ENCODE assay signal across 8 mouse cellular contexts in genomic region chr7:3646641-3647040, GRCm38 (mm10). TPM values are rescaled to one million over a fixed set of nuclear protein-coding genes. Genes with fewer than 3 reads are reported as not detected.
DNase-seq lines count a peak whose midpoint lies in the region; ATAC-seq and TF ChIP-seq lines count a peak whose summit lies in the region.

No protein-coding gene starts in this region.

- H3K9me3 ChIP-seq in ES-Bruce4 (replicated peaks; ENCODE audit: control insufficient read depth, insufficient read depth, low read length, poor library complexity, severe bottlenecking) = no peaks in the 10 kb centered on the region
- no peaks in the 10 kb centered on the region for H3K9me3 ChIP-seq in forebrain, postnatal 0 days (ENCODE audit: low read length)
- no peaks in the 10 kb centered on the region for H3K9me3 ChIP-seq in liver, embryonic 16.5 days (replicated peaks; ENCODE audit: control insufficient read depth, low read length)

- H3K36me3 ChIP-seq in heart, adult 2 months (ENCODE audit: control insufficient read depth, insufficient read depth, low read length) = peaks cover 17% of the 10 kb centered on the region
- H3K36me3 ChIP-seq in ES-Bruce4 (ENCODE audit: control insufficient read depth, insufficient read depth, low read length, poor library complexity, severe bottlenecking) = peaks cover 29% of the 10 kb centered on the region
- H3K36me3 ChIP-seq in forebrain, postnatal 0 days (ENCODE audit: insufficient read depth) = peaks cover 11% of the 10 kb centered on the region; the same call in 1 of the 2 replicates
- peaks cover 18% of the 10 kb centered on the region for H3K36me3 ChIP-seq in liver, embryonic 16.5 days (ENCODE audit: control insufficient read depth, insufficient read depth)

- no peak for DNase-seq in heart, adult 2 months
- DNase-seq in heart, postnatal 10 days = no peak
- DNase-seq in forebrain, postnatal 0 days = no peak
- no peak for DNase-seq in embryo, embryonic 10 days (ENCODE audit: low spot score)
- DNase-seq in layer of hippocampus, adult 9-11 months = no peak

- H3K4me2 ChIP-seq in forebrain, postnatal 0 days (ENCODE audit: low read depth) = peak overlapping the region; percentile 74
- H3K4me2 ChIP-seq in liver, embryonic 16.5 days (ENCODE audit: low read depth, low read length) = peak overlapping the region; percentile 91

- TF ChIP-seq POLR2A in heart, adult 2 months (IDR thresholded peaks at IDR 0.05; ENCODE audit: insufficient read depth, low read depth, low read length) = no peak
- TF ChIP-seq POLR2A in ES-Bruce4 (IDR thresholded peaks at IDR 0.05; ENCODE audit: insufficient read depth, low read length) = no peak

- H3K27me3 ChIP-seq in heart, adult 2 months (ENCODE audit: control insufficient read depth, insufficient read depth, low read length) = no peaks in the 10 kb centered on the region
- no peaks in the 10 kb centered on the region for H3K27me3 ChIP-seq in ES-Bruce4 (ENCODE audit: control insufficient read depth, insufficient read depth, low read length, poor library complexity, severe bottlenecking)
- no peaks in the 10 kb centered on the region for H3K27me3 ChIP-seq in forebrain, postnatal 0 days (ENCODE audit: insufficient read depth, low read length)
- no peaks in the 10 kb centered on the region for H3K27me3 ChIP-seq in liver, embryonic 16.5 days (ENCODE audit: control insufficient read depth, insufficient read depth, low read depth, low read length)

- H3K9ac ChIP-seq in heart, adult 2 months (ENCODE audit: low read depth, low read length) = peak overlapping the region; percentile 14; the same call in 1 of the 2 replicates
- peak overlapping the region; percentile 99 for H3K9ac ChIP-seq in ES-Bruce4 (ENCODE audit: low read depth, poor library complexity, severe bottlenecking)
- H3K9ac ChIP-seq in forebrain, postnatal 0 days = peak overlapping the region; percentile 94
- H3K9ac ChIP-seq in liver, embryonic 16.5 days (ENCODE audit: low read depth, low read length) = peak overlapping the region; percentile 99

- ATAC-seq in forebrain, postnatal 0 days = no peak
- ATAC-seq in liver, embryonic 16.5 days (ENCODE audit: low read depth) = no peak
- no peak for ATAC-seq in monocyte, adult 5-6 weeks (replicated peaks; ENCODE audit: insufficient number of reproducible peaks, low FRiP score, low TSS enrichment, poor library complexity, severe bottlenecking)

- peaks cover 18% of the 10 kb centered on the region for H3K4me1 ChIP-seq in heart, adult 2 months (ENCODE audit: control insufficient read depth, insufficient read depth, low read length)
- no peaks in the 10 kb centered on the region for H3K4me1 ChIP-seq in ES-Bruce4 (ENCODE audit: control insufficient read depth, insufficient read depth, low read length)
- peaks cover 21% of the 10 kb centered on the region for H3K4me1 ChIP-seq in forebrain, postnatal 0 days (ENCODE audit: insufficient read depth)
- H3K4me1 ChIP-seq in liver, embryonic 16.5 days (ENCODE audit: control insufficient read depth, low read depth, low read length) = peaks cover 35% of the 10 kb centered on the region

- intact Hi-C loops in heart, adult 2 months (cut with DNase I) = loop anchor here (5.0 kb wide), 1 partner anchor 46 kb away; the partner anchor contains the start of genes Mboat7 and Tsen34
- intact Hi-C loops in heart, postnatal 10 days (cut with DNase I) = loop anchor here (5.0 to 10.0 kb wide), 2 partner anchors 46 to 498 kb away; partner anchors contain the start of genes Mboat7 and Tsen34

- peaks cover 6% of the 10 kb centered on the region for H3K79me2 ChIP-seq in heart, adult 2 months (replicated peaks; ENCODE audit: control insufficient read depth, insufficient read depth, low read length)

- 53% methylated on average over 4 of the region's 4 CpGs for WGBS in heart, adult 2 months
- whole genome bisulfite sequencing in forebrain, postnatal 0 days = 71% methylated on average over 4 of the region's 4 CpGs
- 50% methylated on average over 4 of the region's 4 CpGs for WGBS in liver, embryonic 16.5 days (ENCODE audit: insufficient replicate concordance)

- TF ChIP-seq EP300 in heart, adult 2 months (IDR thresholded peaks at IDR 0.05; ENCODE audit: insufficient read depth, low read depth, low read length) = no peak
- no peak for TF ChIP-seq EP300 in ES-Bruce4 (IDR thresholded peaks at IDR 0.05; ENCODE audit: insufficient read depth, low read depth, low read length)

- no peak for TF ChIP-seq CTCF in heart, adult 2 months (IDR thresholded peaks at IDR 0.05)
- TF ChIP-seq CTCF in ES-Bruce4 (IDR thresholded peaks at IDR 0.05; ENCODE audit: low read depth, low read length) = no peak
- no peak for TF ChIP-seq CTCF in forebrain, postnatal 0 days (IDR thresholded peaks at IDR 0.05; ENCODE audit: low read depth)

- peak overlapping the region; percentile 79 for H3K4me3 ChIP-seq in heart, adult 2 months
- H3K4me3 ChIP-seq in ES-Bruce4 (ENCODE audit: low read depth, low read length) = peak overlapping the region; percentile 90
- H3K4me3 ChIP-seq in forebrain, postnatal 0 days (ENCODE audit: low read depth, low read length) = peak overlapping the region; percentile 92
- H3K4me3 ChIP-seq in liver, embryonic 16.5 days (ENCODE audit: low read depth, low read length) = peak overlapping the region; percentile 96

- no peak overlapping the region for H3K27ac ChIP-seq in heart, adult 2 months
- H3K27ac ChIP-seq in ES-Bruce4 (ENCODE audit: insufficient read depth, low read length) = no peak overlapping the region
- no peak overlapping the region for H3K27ac ChIP-seq in forebrain, postnatal 0 days (ENCODE audit: low read depth, low read length)
- no peak overlapping the region; the same call in 1 of the 2 replicates for H3K27ac ChIP-seq in liver, embryonic 16.5 days (ENCODE audit: low read length)

RNA-seq across cellular contexts. Expression of gene Cnot3, which starts 1.6 kb away (rescaled TPM):
- total RNA-seq in heart, adult 2 months (2021) = 10 to 100 TPM; 22.1 to 23.1 TPM
- 20.3 and 33.2 TPM in 2 replicates for polyA plus RNA-seq in heart, adult 2 months (2012; rRNA removed)
- 10 to 100 TPM; 36.4 to 40.0 TPM for total RNA-seq in heart, postnatal 10 days (2021)
- polyA plus RNA-seq in ES-Bruce4 (2011; ENCODE audit: insufficient read depth, insufficient read length, low read depth, missing spikeins) = 141 and 161 TPM in 2 replicates
- total RNA-seq in forebrain, postnatal 0 days (2014; rRNA removed) = 13.1 and 19.8 TPM in 2 replicates
- polyA plus RNA-seq in forebrain, postnatal 0 days (2015; fragmentation: Nextera tagmentation; extraction: Ambion mirVana) = 26.7 and 35.4 TPM in 2 replicates
- polyA plus RNA-seq in liver, embryonic 16.5 days (2015; fragmentation: Nextera tagmentation; extraction: Ambion mirVana) = 18.3 and 22.3 TPM in 2 replicates
- total RNA-seq in monocyte, adult 5-6 weeks (2017) = 19.8 to 52.4 TPM (median 24.8 TPM) in 3 replicates

RNA-seq across cellular contexts. Expression of gene Prpf31, which starts 16.9 kb away (rescaled TPM):
- total RNA-seq in heart, adult 2 months (2021) = 10 to 100 TPM; 24.1 to 24.4 TPM
- 21.5 and 30.3 TPM in 2 replicates for polyA plus RNA-seq in heart, adult 2 months (2012; rRNA removed)
- 10 to 100 TPM; 33.1 to 33.4 TPM for total RNA-seq in heart, postnatal 10 days (2021)
- 67.3 and 80.1 TPM in 2 replicates for polyA plus RNA-seq in ES-Bruce4 (2011; ENCODE audit: insufficient read depth, insufficient read length, low read depth, missing spikeins)
- total RNA-seq in forebrain, postnatal 0 days (2014; rRNA removed) = 62.6 and 63.5 TPM in 2 replicates
- 66.3 and 77.8 TPM in 2 replicates for polyA plus RNA-seq in forebrain, postnatal 0 days (2015; fragmentation: Nextera tagmentation; extraction: Ambion mirVana)
- polyA plus RNA-seq in liver, embryonic 16.5 days (2015; fragmentation: Nextera tagmentation; extraction: Ambion mirVana) = 36.9 and 41.4 TPM in 2 replicates
- 50.9 to 63.8 TPM (median 57.8 TPM) in 3 replicates for total RNA-seq in monocyte, adult 5-6 weeks (2017)

RNA-seq across cellular contexts. Expression of gene Tfpt, which starts 16.9 kb away (rescaled TPM):
- 10 to 100 TPM; 16.9 to 21.1 TPM for total RNA-seq in heart, adult 2 months (2021)
- 8.0 and 8.8 TPM in 2 replicates for polyA plus RNA-seq in heart, adult 2 months (2012; rRNA removed)
- total RNA-seq in heart, postnatal 10 days (2021) = 10 to 100 TPM; 20.3 to 29.9 TPM
- 23.6 and 29.9 TPM in 2 replicates for polyA plus RNA-seq in ES-Bruce4 (2011; ENCODE audit: insufficient read depth, insufficient read length, low read depth, missing spikeins)
- total RNA-seq in forebrain, postnatal 0 days (2014; rRNA removed) = 27.1 and 37.5 TPM in 2 replicates
- polyA plus RNA-seq in forebrain, postnatal 0 days (2015; fragmentation: Nextera tagmentation; extraction: Ambion mirVana) = 34.2 and 39.3 TPM in 2 replicates
- 8.1 and 9.0 TPM in 2 replicates for polyA plus RNA-seq in liver, embryonic 16.5 days (2015; fragmentation: Nextera tagmentation; extraction: Ambion mirVana)
- total RNA-seq in monocyte, adult 5-6 weeks (2017) = 20.6 to 34.9 TPM (median 28.7 TPM) in 3 replicates

RNA-seq across cellular contexts. Expression of gene Leng1, which starts 19.0 kb away (rescaled TPM):
- total RNA-seq in heart, adult 2 months (2021) = 10 to 100 TPM; 11.8 to 12.8 TPM
- 4.8 and 5.9 TPM in 2 replicates for polyA plus RNA-seq in heart, adult 2 months (2012; rRNA removed)
- 10 to 100 TPM in 1 of 2 experiments, 1 to 10 TPM in 1; 6.7 to 10.4 TPM for total RNA-seq in heart, postnatal 10 days (2021)
- polyA plus RNA-seq in ES-Bruce4 (2011; ENCODE audit: insufficient read depth, insufficient read length, low read depth, missing spikeins) = 8.3 and 9.0 TPM in 2 replicates
- total RNA-seq in forebrain, postnatal 0 days (2014; rRNA removed) = 5.2 and 6.6 TPM in 2 replicates
- polyA plus RNA-seq in forebrain, postnatal 0 days (2015; fragmentation: Nextera tagmentation; extraction: Ambion mirVana) = 10.3 and 10.4 TPM in 2 replicates
- 5.7 and 6.0 TPM in 2 replicates for polyA plus RNA-seq in liver, embryonic 16.5 days (2015; fragmentation: Nextera tagmentation; extraction: Ambion mirVana)
- total RNA-seq in monocyte, adult 5-6 weeks (2017) = 6.4 to 10.3 TPM (median 6.6 TPM) in 3 replicates

RNA-seq across cellular contexts. Expression of gene Ndufa3, which starts 29.5 kb away (rescaled TPM):
- total RNA-seq in heart, adult 2 months (2021) = 1,000 to 10,000 TPM; 1,765 to 2,117 TPM
- polyA plus RNA-seq in heart, adult 2 months (2012; rRNA removed) = 956 and 1,299 TPM in 2 replicates
- 1,000 to 10,000 TPM; 1,653 to 1,740 TPM for total RNA-seq in heart, postnatal 10 days (2021)
- polyA plus RNA-seq in ES-Bruce4 (2011; ENCODE audit: insufficient read depth, insufficient read length, low read depth, missing spikeins) = 266 and 305 TPM in 2 replicates
- 191 and 258 TPM in 2 replicates for total RNA-seq in forebrain, postnatal 0 days (2014; rRNA removed)
- polyA plus RNA-seq in forebrain, postnatal 0 days (2015; fragmentation: Nextera tagmentation; extraction: Ambion mirVana) = 464 and 597 TPM in 2 replicates
- 249 and 272 TPM in 2 replicates for polyA plus RNA-seq in liver, embryonic 16.5 days (2015; fragmentation: Nextera tagmentation; extraction: Ambion mirVana)
- total RNA-seq in monocyte, adult 5-6 weeks (2017) = 163 to 226 TPM (median 220 TPM) in 3 replicates

Comparison
In these comparisons a context has a peak if more than half of its experiments do, and no peak if none do; other contexts are left out.
1. H3K9ac ChIP-seq: peak in every context shown above with its lines; median percentile 99 in ES-Bruce4; 99 in liver, embryonic 16.5 days; 94 in forebrain, postnatal 0 days; 14 in heart, adult 2 months.